ENCODE assay signal across 9 mouse cellular contexts in genomic region chr8:81812051-81812751, GRCm38 (mm10).
DNase-seq lines count a peak whose midpoint lies in the region; ATAC-seq and TF ChIP-seq lines count a peak whose summit lies in the region.
"Had no signal": no experiment of that assay in that cellular context is flagged by ENCODE, and none has a peak within 500 bp of the region (broad histone marks: within the 10 kb centered on the region; RNA-seq: fewer than 3 reads in every experiment).

No protein-coding gene starts in this region.

- DNase-seq in gastrocnemius, adult 2 months = peak; percentile 14
- DNase-seq in gastrocnemius, adult 8-10 months (ENCODE audit: low spot score in 2 of 2) = no peak
- DNase-seq in CD4-positive helper T cell, adult 2 months (ENCODE audit: low read depth, low spot score) = peak; percentile 38
- peak; percentile 52 for DNase-seq in embryo, embryonic 11 days
- DNase-seq in limb, embryonic 14.5 days (ENCODE audit: low spot score) = peak; percentile 15
- DNase-seq in stomach, postnatal 0 days (ENCODE audit: low spot score) = no peak
- no peak for DNase-seq in urinary bladder, postnatal 36 days (ENCODE audit: low spot score in 2 of 2)

- peaks cover 8% of the 10 kb centered on the region for H3K4me1 ChIP-seq in hindbrain, embryonic 15.5 days (replicated peaks)
- peaks cover 12% of the 10 kb centered on the region for H3K4me1 ChIP-seq in limb, embryonic 14.5 days (ENCODE audit: control insufficient read depth, insufficient read depth, low read length)
- H3K4me1 ChIP-seq in stomach, postnatal 0 days (replicated peaks; ENCODE audit: control insufficient read depth, insufficient read depth) = no peaks in the 10 kb centered on the region

- no peaks in the 10 kb centered on the region for H3K9me3 ChIP-seq in hindbrain, embryonic 15.5 days
- no peaks in the 10 kb centered on the region for H3K9me3 ChIP-seq in limb, embryonic 14.5 days (ENCODE audit: control insufficient read depth, low read length)
- H3K9me3 ChIP-seq in stomach, postnatal 0 days (ENCODE audit: control insufficient read depth, low read length) = no peaks in the 10 kb centered on the region
- H3K9me3 ChIP-seq: embryonic facial prominence, embryonic 13.5 days had no signal

- ATAC-seq in hindbrain, embryonic 15.5 days (ENCODE audit: low FRiP score, low read depth) = peak; percentile 81; the same call in 1 of the 2 replicates
- ATAC-seq in limb, embryonic 14.5 days (ENCODE audit: low FRiP score, low read depth) = no peak
- no peak for ATAC-seq in stomach, postnatal 0 days (ENCODE audit: low FRiP score, low TSS enrichment)

- peak; percentile 29; the same call in 1 of the 2 replicates for TF ChIP-seq CTCF in gastrocnemius, adult 2 months (IDR thresholded peaks at IDR 0.05)
- TF ChIP-seq CTCF in stomach, postnatal 0 days (IDR thresholded peaks at IDR 0.05; ENCODE audit: low read depth) = peak; percentile 37; the same call in 1 of the 2 replicates

- H3K4me2 ChIP-seq in hindbrain, embryonic 15.5 days = no peak overlapping the region
- no peak overlapping the region for H3K4me2 ChIP-seq in limb, embryonic 14.5 days (replicated peaks; ENCODE audit: low read depth, low read length, severe bottlenecking)
- no peak overlapping the region for H3K4me2 ChIP-seq in stomach, postnatal 0 days (replicated peaks; ENCODE audit: low read depth)
- H3K4me2 ChIP-seq: embryonic facial prominence, embryonic 13.5 days had no signal

- H3K9ac ChIP-seq in hindbrain, embryonic 15.5 days = no peak overlapping the region
- H3K9ac ChIP-seq in limb, embryonic 14.5 days (ENCODE audit: low read depth, low read length, severe bottlenecking) = no peak overlapping the region
- no peak overlapping the region for H3K9ac ChIP-seq in stomach, postnatal 0 days (ENCODE audit: low read length)
- H3K9ac ChIP-seq: embryonic facial prominence, embryonic 13.5 days had no signal

- H3K27ac ChIP-seq in gastrocnemius, adult 2 months = peak overlapping the region; percentile 72
- H3K27ac ChIP-seq in hindbrain, embryonic 15.5 days (replicated peaks) = peak overlapping the region; percentile 61
- no peak overlapping the region for H3K27ac ChIP-seq in limb, embryonic 14.5 days (replicated peaks; ENCODE audit: low read depth, low read length)
- H3K27ac ChIP-seq in stomach, postnatal 0 days (replicated peaks) = no peak overlapping the region
- H3K27ac ChIP-seq: embryonic facial prominence, embryonic 13.5 days had no signal

- H3K36me3 ChIP-seq in hindbrain, embryonic 15.5 days = no peaks in the 10 kb centered on the region
- no peaks in the 10 kb centered on the region for H3K36me3 ChIP-seq in limb, embryonic 14.5 days (ENCODE audit: control insufficient read depth, insufficient read depth, low read length)
- H3K36me3 ChIP-seq in stomach, postnatal 0 days (ENCODE audit: control insufficient read depth, insufficient read depth, low read length) = no peaks in the 10 kb centered on the region
- H3K36me3 ChIP-seq: embryonic facial prominence, embryonic 13.5 days had no signal

- 22% methylated on average over 3 of the region's 3 CpGs for WGBS in hindbrain, embryonic 15.5 days
- WGBS in limb, embryonic 14.5 days = 21% methylated on average over 3 of the region's 3 CpGs
- WGBS in stomach, postnatal 0 days = 11% methylated on average over 3 of the region's 3 CpGs

- no peak for TF ChIP-seq POLR2A in limb, embryonic 14.5 days (IDR thresholded peaks at IDR 0.05; ENCODE audit: borderline replicate concordance, extremely low read depth, insufficient read depth, insufficient read length)

- H3K27me3 ChIP-seq in hindbrain, embryonic 15.5 days = no peaks in the 10 kb centered on the region
- H3K27me3 ChIP-seq in limb, embryonic 14.5 days (ENCODE audit: control insufficient read depth, insufficient read depth, low read length) = no peaks in the 10 kb centered on the region
- H3K27me3 ChIP-seq in stomach, postnatal 0 days (ENCODE audit: control insufficient read depth, insufficient read depth, low read length) = no peaks in the 10 kb centered on the region
- H3K27me3 ChIP-seq: embryonic facial prominence, embryonic 13.5 days had no signal

- no peak overlapping the region for H3K4me3 ChIP-seq in gastrocnemius, adult 2 months
- no peak overlapping the region for H3K4me3 ChIP-seq in hindbrain, embryonic 15.5 days
- H3K4me3 ChIP-seq in limb, embryonic 14.5 days (replicated peaks; ENCODE audit: low read length) = no peak overlapping the region
- H3K4me3 ChIP-seq in stomach, postnatal 0 days (ENCODE audit: low read depth, low read length) = no peak overlapping the region
- H3K4me3 ChIP-seq: embryonic facial prominence, embryonic 13.5 days had no signal

- intact Hi-C loops in gastrocnemius, adult 2 months (cut with DNase I) = no loop called here

- no peak for TF ChIP-seq EP300 in stomach, postnatal 0 days (optimal IDR thresholded peaks at IDR 0.05)

Comparison
In these comparisons a context has a peak if more than half of its experiments do, and no peak if none do; other contexts are left out.
1. DNase-seq: peak in gastrocnemius, adult 2 months (single experiment), CD4-positive helper T cell, adult 2 months (single experiment), embryo, embryonic 11 days (single experiment) and limb, embryonic 14.5 days (single experiment); none in gastrocnemius, adult 8-10 months (0 of 2), stomach, postnatal 0 days (single experiment) and urinary bladder, postnatal 36 days (0 of 2).
2. H3K27ac ChIP-seq: peak in gastrocnemius, adult 2 months (single experiment) and hindbrain, embryonic 15.5 days (single experiment); none in limb, embryonic 14.5 days (single experiment) and stomach, postnatal 0 days (single experiment).